Mouse (Mus musculus) liver, embryonic 14.5 days (tissue): ENCODE data around the gene Dnm2. TPM values are rescaled to one million over a fixed set of nuclear protein-coding genes. Genes with fewer than 3 reads are reported as not detected.
A peak's percentile ranks its signal among the peaks of the same experiment; 100 is the strongest.
"Not testable (repeated sequence)": the region's sequence is repeated elsewhere in the genome, so short reads cannot be mapped to it uniquely, and the experiment has no call there.

Source experiments
- ATAC-seq: fragments of 200-750 bp; cut with Nextera tagmentation; 2 replicates; pipeline ENCODE4 v1.8.0; 2017; ENCODE audit warnings: moderate number of reproducible peaks, mild to moderate bottlenecking, moderate library complexity; ENCODE audit not compliant: insufficient read depth
- DNase-seq, 3 experiments: peaks; one replicate each; pipeline ENCODE4 v3.0.0-alpha.2; 2012 to 2013; ENCODE audit warnings: low read depth in 3 of 3, low spot score in 3 of 3
- H3K27ac ChIP-seq: fragments of 300-500 bp; sonication (generic); 2 replicates; pipeline ENCODE4 v1.5.1; 2014; ENCODE audit warnings: moderate library complexity, mild to moderate bottlenecking, control low read depth, inconsistent platforms
- H3K27me3 ChIP-seq: fragments of 300-500 bp; sonication (generic); 2 replicates; pipeline ENCODE4 v1.6.1; 2014; ENCODE audit warnings: mild to moderate bottlenecking, low read length, moderate library complexity; ENCODE audit not compliant: control insufficient read depth, insufficient read depth
- H3K36me3 ChIP-seq: fragments of 300-500 bp; sonication (generic); replicated peaks from 2 replicates; pipeline ENCODE4 v1.6.1; 2014; ENCODE audit warnings: low read depth; ENCODE audit not compliant: control insufficient read depth, insufficient read depth
- H3K4me1 ChIP-seq, 2 experiments: fragments of 200-500 bp in 1 of 2; fragments of 300-500 bp in 1 of 2; sonication (generic) in 1 of 2; replicated peaks; 2 replicates each; pipeline ENCODE4 v1.6.1; 2012 to 2014; ENCODE audit warnings: antibody characterized with exemption in 1 of 2, inconsistent platforms in 1 of 2, low read length in 1 of 2; ENCODE audit not compliant: control insufficient read depth in 2 of 2, insufficient read depth in 2 of 2
- H3K4me2 ChIP-seq: fragments of 300-500 bp; sonication (generic); 2 replicates; pipeline ENCODE4 v1.6.1; 2014; ENCODE audit warnings: low read depth, mild to moderate bottlenecking, control low read depth, moderate library complexity
- H3K4me3 ChIP-seq, 2 experiments: fragments of 200-500 bp in 1 of 2; fragments of 300-500 bp in 1 of 2; sonication (generic) in 1 of 2; 2 replicates each; pipeline ENCODE4 v1.5.1; 2012 to 2014; ENCODE audit warnings: low read depth in 2 of 2, low read length in 2 of 2, mild to moderate bottlenecking in 2 of 2, control low read depth in 1 of 2, inconsistent platforms in 1 of 2, moderate library complexity in 1 of 2; ENCODE audit not compliant: insufficient read depth in 1 of 2
- H3K9ac ChIP-seq: fragments of 300-500 bp; sonication (generic); replicated peaks from 2 replicates; pipeline ENCODE4 v1.6.1; 2014; ENCODE audit warnings: mild to moderate bottlenecking, control low read depth, moderate library complexity
- H3K9me3 ChIP-seq: fragments of 300-500 bp; sonication (generic); 2 replicates; pipeline ENCODE4 v1.6.1; 2016; ENCODE audit warnings: low read length, mixed read lengths; ENCODE audit not compliant: control insufficient read depth
- CTCF ChIP-seq: IDR thresholded peaks from 2 replicates; pipeline ENCODE4 v1.5.1; 2016; ENCODE audit warnings: antibody characterized with exemption, low read depth, control low read depth
- EP300 ChIP-seq: IDR thresholded peaks from 2 replicates; pipeline ENCODE4 v1.6.1; 2016; ENCODE audit warnings: antibody characterized with exemption, low read depth
- WGBS: fragments of 180-500 bp; shearing (Covaris S2); extraction: QIAGEN DNeasy Blood & Tissue Kit; methylation state at CpG from one replicate; pipeline ENCODE4 v1.1.7; 2014; ENCODE audit not compliant: insufficient replicate concordance; 5-methylcytosine and 5-hydroxymethylcytosine counted together
- polyA plus RNA-seq, 2 experiments: library from polyadenylated mRNA; depleted of rRNA in 1 of 2; stranded (reverse) in 1 of 2; unstranded in 1 of 2; fragments of >200 nt; fragmentation: Nextera tagmentation in 1 of 2; extraction: Ambion mirVana in 1 of 2; gene quantifications; 2 replicates each; pipeline versions ENCODE4 v1.2.1 to v1.2.3; 2012 to 2014

Dnm2 gene
- polyA plus RNA-seq, 2 experiments, result 31.6 to 36.8 TPM

DNA sequence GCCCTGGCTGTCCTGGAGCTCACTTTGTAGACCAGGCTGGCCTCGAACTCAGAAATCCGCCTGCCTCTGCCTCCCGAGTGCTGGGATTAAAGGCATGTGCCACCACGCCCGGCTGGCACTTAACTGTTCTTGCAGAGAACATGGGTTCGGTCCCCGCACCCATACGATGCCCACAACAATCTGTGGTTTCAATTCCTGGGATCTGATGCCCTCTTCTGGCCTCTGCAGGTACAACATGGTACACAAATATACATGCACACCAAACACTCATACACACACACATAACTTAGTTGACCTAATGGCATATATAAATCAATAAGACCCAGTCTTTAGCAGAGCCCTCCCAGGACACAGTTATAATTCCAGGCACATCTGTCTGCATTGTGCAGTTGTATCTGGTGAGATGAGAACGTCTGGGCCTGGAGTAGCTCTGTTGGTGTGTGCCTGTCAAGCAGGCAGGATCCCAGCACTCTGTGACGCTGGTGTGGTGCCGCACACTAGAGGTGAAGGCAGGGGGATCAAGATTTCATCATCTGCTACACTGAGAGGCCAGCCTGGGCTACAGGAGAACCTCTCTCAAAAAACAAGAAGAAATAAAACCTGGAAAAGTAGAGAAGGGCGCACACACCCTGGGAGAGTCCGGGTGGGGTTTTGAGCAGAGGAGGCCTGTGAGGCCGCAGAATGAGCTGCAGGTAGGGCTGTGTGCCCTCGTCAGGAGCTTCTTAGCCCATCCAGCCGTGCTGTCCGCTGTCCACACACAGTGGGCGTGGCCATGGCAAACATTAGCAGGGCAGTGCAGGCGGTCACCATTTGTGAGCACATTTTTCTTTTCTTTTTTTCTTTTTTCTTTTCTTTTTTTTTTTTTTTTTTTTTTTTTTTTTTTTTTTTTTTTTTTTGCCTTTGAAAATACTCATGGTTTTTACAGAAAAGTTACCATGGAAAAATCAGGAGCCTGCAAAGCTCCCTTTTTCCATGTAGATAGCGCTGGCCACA lies 44.6 kb downstream of the Dnm2 start:
- Histone ChIP-seq H3K4me2 (no peak overlapping the region), H3K4me3 (no peak overlapping the region), H3K36me3 (peaks cover 57% of the 10 kb centered on the region), H3K4me1 (no peaks in the 10 kb centered on the region), H3K9ac (no peak overlapping the region), H3K9me3 (no peaks in the 10 kb centered on the region), H3K27me3 (no peaks in the 10 kb centered on the region), H3K27ac (no peak overlapping the region)
- no peak for TF ChIP-seq EP300
- TF ChIP-seq CTCF, result peak; percentile 77
- peak; percentile 39; the same call in 1 of the 2 replicates for ATAC-seq
- DNase-seq, result peak in 1 of 3 experiments; percentile 27
- 75% methylated on average over 19 of the region's 20 CpGs for WGBS

DNA sequence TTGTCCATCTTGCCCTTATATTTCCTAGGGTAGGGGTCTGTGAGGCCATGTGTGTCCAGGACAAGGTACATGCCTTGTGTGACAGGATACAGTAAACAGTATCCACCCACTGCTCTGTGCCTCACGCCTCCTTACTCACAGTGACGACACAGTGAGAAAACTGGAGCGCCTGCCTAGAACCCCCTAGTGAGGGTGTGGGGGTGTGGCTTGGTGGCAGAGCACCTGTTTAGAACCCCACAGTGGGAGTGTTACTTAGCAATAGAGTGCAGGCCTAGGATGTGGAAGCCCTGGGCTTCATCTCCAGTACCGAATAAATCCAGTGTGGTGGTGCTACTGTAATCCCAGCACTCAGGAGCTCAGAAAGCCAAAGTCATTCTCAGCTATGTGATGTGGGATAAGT lies 48.2 kb downstream of the Dnm2 start:
- Histone ChIP-seq H3K9ac (no peak overlapping the region), H3K4me2 (no peak overlapping the region), H3K9me3 (no peaks in the 10 kb centered on the region), H3K4me1 (no peaks in the 10 kb centered on the region), H3K27me3 (no peaks in the 10 kb centered on the region), H3K27ac (no peak overlapping the region), H3K4me3 (no peak overlapping the region), H3K36me3 (peaks cover 70% of the 10 kb centered on the region)
- ATAC-seq, result no peak
- WGBS, result 82% methylated on average over 4 of the region's 4 CpGs
- no peak for TF ChIP-seq CTCF
- no peak for TF ChIP-seq EP300
- no peak for DNase-seq

DNA sequence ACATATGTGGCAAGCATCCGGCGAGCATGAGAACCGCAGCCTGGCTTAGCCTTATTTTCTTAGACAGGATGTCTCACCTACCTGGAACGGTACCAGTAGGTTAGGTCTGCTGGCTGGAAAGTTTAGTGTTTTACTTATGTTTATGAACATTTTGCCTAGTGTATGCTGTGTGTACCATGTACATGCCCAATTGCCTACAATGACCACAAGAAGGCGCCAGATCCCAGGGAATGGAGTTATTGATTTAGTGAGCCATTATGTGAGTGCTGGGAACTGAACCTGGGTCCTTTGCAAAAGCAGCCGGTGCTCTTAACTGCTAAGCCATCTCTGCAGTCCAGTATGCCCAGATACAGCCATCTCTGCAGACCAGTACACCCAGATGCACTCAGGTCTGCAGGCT lies 53.0 kb downstream of the Dnm2 start:
- H3K4me2 ChIP-seq, result no peak overlapping the region
- DNase-seq (no peak), ATAC-seq (no peak)
- H3K9me3 ChIP-seq, result no peaks in the 10 kb centered on the region
- peaks cover 68% of the 10 kb centered on the region for H3K36me3 ChIP-seq
- no peak overlapping the region for H3K27ac ChIP-seq
- no peaks in the 10 kb centered on the region for H3K4me1 ChIP-seq
- TF ChIP-seq EP300, result no peak
- peak; percentile 50 for TF ChIP-seq CTCF
- WGBS, result 94% methylated on average over 6 of the region's 6 CpGs
- no peak overlapping the region for H3K9ac ChIP-seq
- no peaks in the 10 kb centered on the region for H3K27me3 ChIP-seq
- no peak overlapping the region for H3K4me3 ChIP-seq

DNA sequence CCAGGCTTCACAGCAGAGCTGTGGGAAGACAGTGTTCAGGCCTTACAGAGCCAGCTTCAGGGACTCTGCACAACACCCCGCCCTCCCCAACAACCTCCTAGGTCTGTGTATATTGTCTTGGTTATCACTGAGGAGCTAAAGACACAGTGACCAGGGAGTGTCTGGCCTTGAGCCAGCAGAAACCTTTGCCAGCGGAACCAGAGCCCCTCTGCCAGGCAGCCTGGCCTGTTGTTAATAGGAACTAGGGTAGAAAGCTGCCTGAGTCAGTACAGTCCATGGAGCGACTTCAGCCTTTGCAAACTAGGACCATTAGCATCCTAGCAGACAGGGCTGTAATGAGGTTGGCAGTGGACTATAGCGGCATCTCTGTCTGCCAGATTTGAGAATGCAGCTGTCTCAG lies 59.4 kb downstream of the Dnm2 start:
- DNase-seq, result no peak
- Histone ChIP-seq H3K9ac (no peak overlapping the region), H3K36me3 (peaks cover 44% of the 10 kb centered on the region), H3K27me3 (no peaks in the 10 kb centered on the region), H3K27ac (no peak overlapping the region), H3K4me2 (no peak overlapping the region), H3K4me3 (no peak overlapping the region), H3K4me1 (no peaks in the 10 kb centered on the region), H3K9me3 (no peaks in the 10 kb centered on the region)
- ATAC-seq, result no peak
- 88% methylated on average over 4 of the region's 4 CpGs for WGBS
- no peak for TF ChIP-seq CTCF
- no peak for TF ChIP-seq EP300

DNA sequence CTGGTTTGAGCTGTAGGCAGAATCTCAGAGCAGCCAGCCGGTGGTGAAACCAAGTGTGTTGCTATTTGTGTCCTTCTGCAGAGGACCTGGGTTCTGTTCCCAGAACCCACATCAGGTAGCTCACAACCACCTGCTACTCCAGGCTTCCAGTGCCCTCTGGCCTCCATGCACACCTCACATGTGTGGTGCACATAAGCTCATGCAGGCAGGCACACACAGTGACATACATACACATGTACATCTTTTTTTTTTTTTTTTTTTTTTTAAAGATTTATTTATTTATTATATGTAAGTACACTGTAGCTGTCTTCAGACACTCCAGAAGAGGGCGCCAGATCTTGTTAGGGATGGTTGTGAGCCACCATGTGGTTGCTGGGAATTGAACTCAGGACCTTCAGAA lies 63.5 kb downstream of the Dnm2 start:
- not testable (repeated sequence) for ATAC-seq, H3K4me2 ChIP-seq, H3K27ac ChIP-seq, H3K27me3 ChIP-seq, DNase-seq, H3K9ac ChIP-seq, H3K9me3 ChIP-seq, H3K4me1 ChIP-seq, H3K4me3 ChIP-seq
- WGBS, result 87% methylated on average over 1 of the region's 2 CpGs
- H3K36me3 ChIP-seq, result peaks cover 24% of the 10 kb centered on the region
